8 mouse cellular contexts compared by ENCODE assay signal in the genomic region with DNA sequence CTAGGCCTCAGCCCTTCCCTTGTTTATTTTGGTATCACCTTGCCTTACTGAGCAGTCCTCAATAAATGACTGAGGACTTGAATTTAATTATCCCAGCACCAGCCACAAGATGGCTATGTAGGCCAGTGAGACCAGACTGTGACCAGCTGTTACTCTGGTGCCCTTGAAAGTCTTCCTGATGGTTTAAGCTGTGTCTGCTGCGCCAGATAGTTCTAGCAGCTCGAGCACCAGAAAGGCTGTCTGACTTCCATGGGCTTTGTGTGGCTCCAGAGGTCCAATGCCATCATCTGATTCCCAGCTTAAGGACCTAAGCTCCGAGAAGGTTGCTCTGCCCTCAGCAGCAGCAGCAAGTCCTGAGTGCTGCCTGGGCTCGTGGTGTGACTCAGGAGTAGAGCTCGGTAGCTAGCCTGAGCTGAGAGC. TPM values are rescaled to one million over a fixed set of nuclear protein-coding genes. Genes with fewer than 3 reads are reported as not detected.
A peak's percentile ranks its signal among the peaks of the same experiment; 100 is the strongest.
DNase-seq lines count a peak whose midpoint lies in the region; ATAC-seq and TF ChIP-seq lines count a peak whose summit lies in the region.

No protein-coding gene starts in this region.

- DNase-seq in A20 (ENCODE audit: low read depth, low spot score), result peak; percentile 59
- DNase-seq in heart, embryonic 10.5 days (ENCODE audit: low spot score), result no peak
- DNase-seq in T-cell, adult 2 months (ENCODE audit: low spot score), result no peak

- no peak overlapping the region for H3K4me2 ChIP-seq in kidney, embryonic 16.5 days (replicated peaks; ENCODE audit: low read depth, low read length)
- no peak overlapping the region for H3K4me2 ChIP-seq in liver, embryonic 15.5 days
- no peak overlapping the region for H3K4me2 ChIP-seq in neural tube, embryonic 15.5 days

- H3K4me3 ChIP-seq in ES-Bruce4 (ENCODE audit: low read depth, low read length), result no peak overlapping the region
- H3K4me3 ChIP-seq in heart, embryonic 10.5 days, result no peak overlapping the region
- H3K4me3 ChIP-seq in kidney, embryonic 16.5 days (ENCODE audit: low read length), result no peak overlapping the region
- no peak overlapping the region for H3K4me3 ChIP-seq in liver, embryonic 15.5 days (replicated peaks)
- H3K4me3 ChIP-seq in neural tube, embryonic 15.5 days (replicated peaks), result no peak overlapping the region

- WGBS in heart, embryonic 10.5 days, result 53% methylated on average over 5 of the region's 5 CpGs
- 61% methylated on average over 5 of the region's 5 CpGs for WGBS in kidney, embryonic 16.5 days
- 47% methylated on average over 5 of the region's 5 CpGs for WGBS in liver, embryonic 15.5 days (ENCODE audit: insufficient replicate concordance)
- WGBS in neural tube, embryonic 15.5 days, result 67% methylated on average over 5 of the region's 5 CpGs

- H3K9me3 ChIP-seq in ES-Bruce4 (replicated peaks; ENCODE audit: control insufficient read depth, insufficient read depth, low read length, poor library complexity, severe bottlenecking), result no peaks in the 10 kb centered on the region
- no peaks in the 10 kb centered on the region for H3K9me3 ChIP-seq in heart, embryonic 10.5 days
- H3K9me3 ChIP-seq in kidney, embryonic 16.5 days (ENCODE audit: low read length), result no peaks in the 10 kb centered on the region
- no peaks in the 10 kb centered on the region for H3K9me3 ChIP-seq in liver, embryonic 15.5 days (replicated peaks)
- H3K9me3 ChIP-seq in neural tube, embryonic 15.5 days (replicated peaks), result no peaks in the 10 kb centered on the region

- H3K27me3 ChIP-seq in ES-Bruce4 (ENCODE audit: control insufficient read depth, insufficient read depth, low read length, poor library complexity, severe bottlenecking), result no peaks in the 10 kb centered on the region
- no peaks in the 10 kb centered on the region for H3K27me3 ChIP-seq in heart, embryonic 10.5 days (ENCODE audit: insufficient read depth, poor library complexity, severe bottlenecking)
- H3K27me3 ChIP-seq in kidney, embryonic 16.5 days (ENCODE audit: insufficient read depth, low read length), result no peaks in the 10 kb centered on the region
- no peaks in the 10 kb centered on the region for H3K27me3 ChIP-seq in liver, embryonic 15.5 days
- no peaks in the 10 kb centered on the region for H3K27me3 ChIP-seq in neural tube, embryonic 15.5 days (replicated peaks)

- peak; percentile 4 for TF ChIP-seq CTCF in ES-Bruce4 (IDR thresholded peaks at IDR 0.05; ENCODE audit: low read depth, low read length)

- TF ChIP-seq EP300 in ES-Bruce4 (IDR thresholded peaks at IDR 0.05; ENCODE audit: insufficient read depth, low read depth, low read length), result no peak

- no peak overlapping the region for H3K27ac ChIP-seq in ES-Bruce4 (ENCODE audit: insufficient read depth, low read length)
- H3K27ac ChIP-seq in heart, embryonic 10.5 days, result peak overlapping the region; percentile 71; the same call in 1 of the 2 replicates
- no peak overlapping the region for H3K27ac ChIP-seq in kidney, embryonic 16.5 days (ENCODE audit: low read length)
- H3K27ac ChIP-seq in liver, embryonic 15.5 days (replicated peaks), result peak overlapping the region; percentile 33; the same call in 1 of the 2 replicates
- peak overlapping the region; percentile 28; the same call in 1 of the 2 replicates for H3K27ac ChIP-seq in neural tube, embryonic 15.5 days (replicated peaks)

- H3K36me3 ChIP-seq in ES-Bruce4 (ENCODE audit: control insufficient read depth, insufficient read depth, low read length, poor library complexity, severe bottlenecking), result no peaks in the 10 kb centered on the region
- peaks cover 34% of the 10 kb centered on the region; the same call in 1 of the 2 replicates for H3K36me3 ChIP-seq in heart, embryonic 10.5 days
- H3K36me3 ChIP-seq in kidney, embryonic 16.5 days (ENCODE audit: insufficient read depth, low read length), result no peaks in the 10 kb centered on the region
- H3K36me3 ChIP-seq in liver, embryonic 15.5 days (replicated peaks), result no peaks in the 10 kb centered on the region; the same call in 1 of the 2 replicates
- no peaks in the 10 kb centered on the region for H3K36me3 ChIP-seq in neural tube, embryonic 15.5 days

- no peak overlapping the region for H3K9ac ChIP-seq in ES-Bruce4 (ENCODE audit: low read depth, poor library complexity, severe bottlenecking)
- no peak overlapping the region for H3K9ac ChIP-seq in kidney, embryonic 16.5 days (replicated peaks; ENCODE audit: low read length)
- no peak overlapping the region for H3K9ac ChIP-seq in liver, embryonic 15.5 days
- H3K9ac ChIP-seq in neural tube, embryonic 15.5 days (replicated peaks), result no peak overlapping the region

- no peaks in the 10 kb centered on the region for H3K4me1 ChIP-seq in ES-Bruce4 (ENCODE audit: control insufficient read depth, insufficient read depth, low read length)
- peaks cover 28% of the 10 kb centered on the region for H3K4me1 ChIP-seq in heart, embryonic 10.5 days
- H3K4me1 ChIP-seq in kidney, embryonic 16.5 days (ENCODE audit: insufficient read depth, low read length), result no peaks in the 10 kb centered on the region
- peaks cover 14% of the 10 kb centered on the region for H3K4me1 ChIP-seq in liver, embryonic 15.5 days (replicated peaks)
- H3K4me1 ChIP-seq in neural tube, embryonic 15.5 days, result no peaks in the 10 kb centered on the region

- ATAC-seq in common myeloid progenitor, adult 5-6 weeks (replicated peaks; ENCODE audit: low read depth, poor library complexity, severe bottlenecking), result peak; percentile 87
- peak; percentile 69; the same call in 1 of the 2 replicates for ATAC-seq in kidney, embryonic 16.5 days (ENCODE audit: low FRiP score, low TSS enrichment)
- peak; percentile 54; the same call in 1 of the 2 replicates for ATAC-seq in liver, embryonic 15.5 days (ENCODE audit: insufficient read depth)
- ATAC-seq in neural tube, embryonic 15.5 days (ENCODE audit: low FRiP score), result peak; percentile 59; the same call in 1 of the 2 replicates

- TF ChIP-seq POLR2A in ES-Bruce4 (IDR thresholded peaks at IDR 0.05; ENCODE audit: insufficient read depth, low read length), result no peak

RNA-seq across cellular contexts. Expression of gene Serpinf1, which starts 20.2 kb away (rescaled TPM):
- polyA plus RNA-seq in ES-Bruce4 (2011; ENCODE audit: insufficient read depth, insufficient read length, low read depth, missing spikeins), result 4.9 and 6.0 TPM in 2 replicates
- total RNA-seq in common myeloid progenitor, adult 5-6 weeks (2017), result 76.0 and 77.8 TPM in 2 replicates
- 53.6 and 168 TPM in 2 replicates for polyA plus RNA-seq in heart, embryonic 10.5 days (2016; fragmentation: Nextera tagmentation; extraction: Ambion mirVana)
- 121 and 127 TPM in 2 replicates for polyA plus RNA-seq in kidney, embryonic 16.5 days (2015; fragmentation: Nextera tagmentation; extraction: Ambion mirVana)
- polyA plus RNA-seq in liver, embryonic 15.5 days (2015; fragmentation: Nextera tagmentation; extraction: Ambion mirVana), result 265 and 279 TPM in 2 replicates
- polyA plus RNA-seq in neural tube, embryonic 15.5 days (2015; fragmentation: Nextera tagmentation; extraction: Ambion mirVana), result 63.4 and 69.1 TPM in 2 replicates

RNA-seq across cellular contexts. Expression of gene Serpinf2, which starts 37.1 kb away (rescaled TPM):
- not detected in 2 replicates for polyA plus RNA-seq in ES-Bruce4 (2011; ENCODE audit: insufficient read depth, insufficient read length, low read depth, missing spikeins)
- 0.32 TPM in 1 of 2 replicates, not detected in the other for total RNA-seq in common myeloid progenitor, adult 5-6 weeks (2017)
- 3.6 and 98.2 TPM in 2 replicates for polyA plus RNA-seq in heart, embryonic 10.5 days (2016; fragmentation: Nextera tagmentation; extraction: Ambion mirVana)
- 57.8 and 60.2 TPM in 2 replicates for polyA plus RNA-seq in kidney, embryonic 16.5 days (2015; fragmentation: Nextera tagmentation; extraction: Ambion mirVana)
- polyA plus RNA-seq in liver, embryonic 15.5 days (2015; fragmentation: Nextera tagmentation; extraction: Ambion mirVana), result 631 and 714 TPM in 2 replicates
- polyA plus RNA-seq in neural tube, embryonic 15.5 days (2015; fragmentation: Nextera tagmentation; extraction: Ambion mirVana), result 0.33 and 1.6 TPM in 2 replicates

RNA-seq across cellular contexts. Expression of gene Wdr81, which starts 52.2 kb away (rescaled TPM):
- polyA plus RNA-seq in ES-Bruce4 (2011; ENCODE audit: insufficient read depth, insufficient read length, low read depth, missing spikeins), result 4.9 and 8.4 TPM in 2 replicates
- total RNA-seq in common myeloid progenitor, adult 5-6 weeks (2017), result 8.4 and 8.6 TPM in 2 replicates
- 6.9 and 7.6 TPM in 2 replicates for polyA plus RNA-seq in heart, embryonic 10.5 days (2016; fragmentation: Nextera tagmentation; extraction: Ambion mirVana)
- 7.2 and 7.3 TPM in 2 replicates for polyA plus RNA-seq in kidney, embryonic 16.5 days (2015; fragmentation: Nextera tagmentation; extraction: Ambion mirVana)
- 21.0 and 26.2 TPM in 2 replicates for polyA plus RNA-seq in liver, embryonic 15.5 days (2015; fragmentation: Nextera tagmentation; extraction: Ambion mirVana)
- 6.3 and 6.6 TPM in 2 replicates for polyA plus RNA-seq in neural tube, embryonic 15.5 days (2015; fragmentation: Nextera tagmentation; extraction: Ambion mirVana)

RNA-seq across cellular contexts. Expression of gene Smyd4, which starts 54.0 kb away (rescaled TPM):
- polyA plus RNA-seq in ES-Bruce4 (2011; ENCODE audit: insufficient read depth, insufficient read length, low read depth, missing spikeins), result 9.1 and 11.2 TPM in 2 replicates
- total RNA-seq in common myeloid progenitor, adult 5-6 weeks (2017), result 6.5 and 7.4 TPM in 2 replicates
- polyA plus RNA-seq in heart, embryonic 10.5 days (2016; fragmentation: Nextera tagmentation; extraction: Ambion mirVana), result 13.6 and 15.3 TPM in 2 replicates
- polyA plus RNA-seq in kidney, embryonic 16.5 days (2015; fragmentation: Nextera tagmentation; extraction: Ambion mirVana), result 14.9 and 15.3 TPM in 2 replicates
- 3.4 and 4.0 TPM in 2 replicates for polyA plus RNA-seq in liver, embryonic 15.5 days (2015; fragmentation: Nextera tagmentation; extraction: Ambion mirVana)
- 14.6 and 18.7 TPM in 2 replicates for polyA plus RNA-seq in neural tube, embryonic 15.5 days (2015; fragmentation: Nextera tagmentation; extraction: Ambion mirVana)

RNA-seq across cellular contexts. Expression of gene Rpa1, which starts 54.2 kb away (rescaled TPM):
- 127 and 155 TPM in 2 replicates for polyA plus RNA-seq in ES-Bruce4 (2011; ENCODE audit: insufficient read depth, insufficient read length, low read depth, missing spikeins)
- total RNA-seq in common myeloid progenitor, adult 5-6 weeks (2017), result 139 and 158 TPM in 2 replicates
- 127 and 143 TPM in 2 replicates for polyA plus RNA-seq in heart, embryonic 10.5 days (2016; fragmentation: Nextera tagmentation; extraction: Ambion mirVana)
- polyA plus RNA-seq in kidney, embryonic 16.5 days (2015; fragmentation: Nextera tagmentation; extraction: Ambion mirVana), result 119 and 129 TPM in 2 replicates
- polyA plus RNA-seq in liver, embryonic 15.5 days (2015; fragmentation: Nextera tagmentation; extraction: Ambion mirVana), result 81.9 and 88.4 TPM in 2 replicates
- polyA plus RNA-seq in neural tube, embryonic 15.5 days (2015; fragmentation: Nextera tagmentation; extraction: Ambion mirVana), result 51.3 and 71.1 TPM in 2 replicates

Comparison
In these comparisons a context has a peak if more than half of its experiments do, and no peak if none do; other contexts are left out.
1. H3K27ac ChIP-seq: peak in heart, embryonic 10.5 days (single experiment), liver, embryonic 15.5 days (single experiment) and neural tube, embryonic 15.5 days (single experiment); none in ES-Bruce4 (single experiment) and kidney, embryonic 16.5 days (single experiment).
2. Peak in every context shown above with its lines, with median percentiles within 50 percentile points of each other: ATAC-seq.